Mouse (Mus musculus): Measurements from ENCODE around the gene Gm37419.

GRCm38 (mm10) chr16:23944801-23945200 is 43.5 kb upstream of the Gm37419 start:
- no peak for TF ChIP-seq CTCF (conservative IDR thresholded peaks at IDR 0.05; ENCODE audit: low read length)
- TF ChIP-seq NANOG (IDR thresholded peaks at IDR 0.05; ENCODE audit: borderline replicate concordance, low read length): no peak
- no peak for TF ChIP-seq POU5F1 (IDR thresholded peaks at IDR 0.05; ENCODE audit: borderline replicate concordance, low read length)
